Comparison of ENCODE assay signal across 20 mouse cellular contexts in the genomic region with DNA sequence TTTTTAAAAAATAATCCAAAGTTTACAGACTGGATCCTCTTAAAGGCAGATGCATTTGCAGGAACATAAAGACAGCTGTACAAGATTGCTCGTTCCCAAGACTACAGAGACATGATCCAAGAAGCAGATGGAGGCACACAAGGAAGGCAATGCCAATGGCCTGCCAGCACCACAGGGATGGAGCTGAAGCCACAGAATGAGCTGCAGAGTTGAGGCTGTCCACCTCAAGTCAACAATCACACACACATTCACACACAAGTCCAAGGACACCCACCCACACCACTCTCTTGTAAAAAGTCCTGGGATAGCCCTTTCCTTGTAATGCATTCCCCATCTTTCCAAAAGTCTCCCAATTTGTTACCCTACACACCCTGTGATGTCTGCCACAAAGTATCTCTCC. TPM values are rescaled to one million over a fixed set of nuclear protein-coding genes. Genes with fewer than 3 reads are reported as not detected.
DNase-seq lines count a peak whose midpoint lies in the region; ATAC-seq lines count a peak whose summit lies in the region.
"Had no signal": no experiment of that assay in that cellular context is flagged by ENCODE, and none has a peak within 500 bp of the region (broad histone marks: within the 10 kb centered on the region; RNA-seq: fewer than 3 reads in every experiment).

No protein-coding gene starts in this region.

- H3K36me3 ChIP-seq in heart, embryonic 12.5 days = peaks cover 20% of the 10 kb centered on the region
- peaks cover 23% of the 10 kb centered on the region for H3K36me3 ChIP-seq in midbrain, embryonic 12.5 days
- peaks cover 12% of the 10 kb centered on the region; the same call in 1 of the 2 replicates for H3K36me3 ChIP-seq in midbrain, embryonic 16.5 days (ENCODE audit: control insufficient read depth, insufficient read depth, low read length)

- no peak overlapping the region for H3K27ac ChIP-seq in heart, embryonic 12.5 days (ENCODE audit: poor library complexity, severe bottlenecking)
- 0 out of 2 replicates have a peak overlapping the region, but pooled peaks have one; percentile 15 for H3K27ac ChIP-seq in midbrain, embryonic 12.5 days (replicated peaks)
- no peak overlapping the region for H3K27ac ChIP-seq in midbrain, embryonic 16.5 days (ENCODE audit: low read length)
- H3K27ac ChIP-seq: embryonic facial prominence, embryonic 12.5 days; forebrain, embryonic 15.5 days; hindbrain, embryonic 14.5 days; intestine, embryonic 15.5 days had no signal

- no peak overlapping the region for H3K4me2 ChIP-seq in heart, embryonic 12.5 days
- H3K4me2 ChIP-seq in midbrain, embryonic 12.5 days (replicated peaks) = peak overlapping the region; percentile 92; the same call in 1 of the 2 replicates
- H3K4me2 ChIP-seq in midbrain, embryonic 16.5 days (ENCODE audit: low read length) = no peak overlapping the region
- H3K4me2 ChIP-seq: embryonic facial prominence, embryonic 12.5 days; forebrain, embryonic 15.5 days; heart, embryonic 11.5 days; hindbrain, embryonic 14.5 days; intestine, embryonic 15.5 days had no signal

- H3K4me1 ChIP-seq in heart, embryonic 12.5 days (replicated peaks) = peaks cover 14% of the 10 kb centered on the region
- H3K4me1 ChIP-seq in midbrain, embryonic 12.5 days = peaks cover 42% of the 10 kb centered on the region
- H3K4me1 ChIP-seq in midbrain, embryonic 16.5 days (ENCODE audit: control insufficient read depth, insufficient read depth, low read length) = peaks cover 25% of the 10 kb centered on the region

- no peaks in the 10 kb centered on the region for H3K27me3 ChIP-seq in heart, embryonic 12.5 days (replicated peaks)
- H3K27me3 ChIP-seq in midbrain, embryonic 12.5 days = no peaks in the 10 kb centered on the region
- H3K27me3 ChIP-seq in midbrain, embryonic 16.5 days (ENCODE audit: control insufficient read depth, insufficient read depth, low read depth, low read length) = no peaks in the 10 kb centered on the region
- H3K27me3 ChIP-seq: embryonic facial prominence, embryonic 12.5 days; forebrain, embryonic 15.5 days; intestine, embryonic 15.5 days had no signal

- ATAC-seq in heart, embryonic 12.5 days (ENCODE audit: insufficient number of reproducible peaks, low FRiP score) = no peak
- ATAC-seq in midbrain, embryonic 12.5 days (ENCODE audit: low FRiP score, low read depth) = no peak
- ATAC-seq in midbrain, embryonic 16.5 days = no peak
- ATAC-seq: CD4-positive, CD25-positive, alpha-beta regulatory T cell, adult 4 months; forebrain, embryonic 15.5 days; intestine, embryonic 15.5 days had no signal

- DNase-seq in cerebellum, adult 11-12 months = peak; percentile 53
- no peak for DNase-seq in cerebellum, adult 8-10 months
- DNase-seq in heart, adult 11 months = peak; percentile 78
- DNase-seq in adrenal gland, postnatal 36 days = no peak
- DNase-seq: adrenal gland, postnatal 10 days; B cell, adult 2 months; gastrocnemius, postnatal 36 days; heart, adult 18-20 months; kidney, adult 18-20 months had no signal

- no peak overlapping the region for H3K9ac ChIP-seq in heart, embryonic 12.5 days
- no peak overlapping the region for H3K9ac ChIP-seq in midbrain, embryonic 12.5 days (replicated peaks)
- H3K9ac ChIP-seq in midbrain, embryonic 16.5 days (ENCODE audit: low read depth, low read length) = no peak overlapping the region
- H3K9ac ChIP-seq: embryonic facial prominence, embryonic 12.5 days; forebrain, embryonic 15.5 days; hindbrain, embryonic 14.5 days; intestine, embryonic 15.5 days had no signal

- no peak overlapping the region for H3K4me3 ChIP-seq in heart, embryonic 12.5 days
- no peak overlapping the region for H3K4me3 ChIP-seq in midbrain, embryonic 12.5 days
- no peak overlapping the region for H3K4me3 ChIP-seq in midbrain, embryonic 16.5 days (ENCODE audit: low read depth, low read length)
- H3K4me3 ChIP-seq: embryonic facial prominence, embryonic 12.5 days; forebrain, embryonic 15.5 days; hindbrain, embryonic 10.5 days; intestine, embryonic 15.5 days had no signal

- 76% methylated on average over 1 of the region's 1 CpGs for WGBS in heart, embryonic 12.5 days
- WGBS in midbrain, embryonic 12.5 days = 70% methylated on average over 1 of the region's 1 CpGs
- 52% methylated on average over 1 of the region's 1 CpGs for WGBS in midbrain, embryonic 16.5 days

- no peaks in the 10 kb centered on the region for H3K9me3 ChIP-seq in heart, embryonic 12.5 days (replicated peaks)
- H3K9me3 ChIP-seq in midbrain, embryonic 12.5 days = no peaks in the 10 kb centered on the region
- no peaks in the 10 kb centered on the region for H3K9me3 ChIP-seq in midbrain, embryonic 16.5 days (replicated peaks; ENCODE audit: control insufficient read depth, low read length, poor library complexity, severe bottlenecking)
- H3K9me3 ChIP-seq: embryonic facial prominence, embryonic 12.5 days; forebrain, embryonic 15.5 days; G1E; hindbrain, embryonic 10.5 days; intestine, embryonic 15.5 days had no signal

RNA-seq across cellular contexts. Expression of a gene that starts 3.2 kb away (rescaled TPM):
- 0.09 and 0.17 TPM in 2 replicates for polyA plus RNA-seq in heart, embryonic 12.5 days (2016; fragmentation: Nextera tagmentation; extraction: Ambion mirVana)
- polyA plus RNA-seq in midbrain, embryonic 12.5 days (2016; fragmentation: Nextera tagmentation; extraction: Ambion mirVana) = 0.85 and 0.97 TPM in 2 replicates
- 1.7 and 1.9 TPM in 2 replicates for polyA plus RNA-seq in midbrain, embryonic 16.5 days (2015; fragmentation: Nextera tagmentation; extraction: Ambion mirVana)
- total RNA-seq in adrenal gland, postnatal 36 days (2021) = under 1 TPM; 0.46 to 0.60 TPM
- polyA plus RNA-seq: CD4-positive, CD25-positive, alpha-beta regulatory T cell, adult 4 months; heart, embryonic 11.5 days had no signal

RNA-seq across cellular contexts. Expression of a gene that starts 3.8 kb away (rescaled TPM):
- 9.1 and 9.6 TPM in 2 replicates for polyA plus RNA-seq in heart, embryonic 12.5 days (2016; fragmentation: Nextera tagmentation; extraction: Ambion mirVana)
- 29.2 and 30.1 TPM in 2 replicates for polyA plus RNA-seq in midbrain, embryonic 12.5 days (2016; fragmentation: Nextera tagmentation; extraction: Ambion mirVana)
- 18.4 and 26.0 TPM in 2 replicates for polyA plus RNA-seq in midbrain, embryonic 16.5 days (2015; fragmentation: Nextera tagmentation; extraction: Ambion mirVana)
- total RNA-seq in adrenal gland, postnatal 36 days (2021) = 1 to 10 TPM; 4.9 to 5.8 TPM

RNA-seq across cellular contexts. Expression of a gene that starts 3.9 kb away (rescaled TPM):
- 138 and 141 TPM in 2 replicates for polyA plus RNA-seq in heart, embryonic 12.5 days (2016; fragmentation: Nextera tagmentation; extraction: Ambion mirVana)
- 154 and 162 TPM in 2 replicates for polyA plus RNA-seq in midbrain, embryonic 12.5 days (2016; fragmentation: Nextera tagmentation; extraction: Ambion mirVana)
- 137 and 145 TPM in 2 replicates for polyA plus RNA-seq in midbrain, embryonic 16.5 days (2015; fragmentation: Nextera tagmentation; extraction: Ambion mirVana)
- 10 to 100 TPM; 71.8 to 74.2 TPM for total RNA-seq in adrenal gland, postnatal 36 days (2021)

RNA-seq across cellular contexts. Expression of a gene that starts 12.0 kb away (rescaled TPM):
- 28.2 and 28.5 TPM in 2 replicates for polyA plus RNA-seq in heart, embryonic 12.5 days (2016; fragmentation: Nextera tagmentation; extraction: Ambion mirVana)
- 53.7 and 58.6 TPM in 2 replicates for polyA plus RNA-seq in midbrain, embryonic 12.5 days (2016; fragmentation: Nextera tagmentation; extraction: Ambion mirVana)
- polyA plus RNA-seq in midbrain, embryonic 16.5 days (2015; fragmentation: Nextera tagmentation; extraction: Ambion mirVana) = 53.2 and 55.9 TPM in 2 replicates
- 10 to 100 TPM; 13.0 to 13.5 TPM for total RNA-seq in adrenal gland, postnatal 36 days (2021)

Comparison
In these comparisons a context has a peak if more than half of its experiments do, and no peak if none do; other contexts are left out.
1. DNase-seq: peak in cerebellum, adult 11-12 months (single experiment) and heart, adult 11 months (single experiment); none in cerebellum, adult 8-10 months (single experiment) and adrenal gland, postnatal 36 days (0 of 2).